Mouse (Mus musculus): Measurements from ENCODE around the gene Vkorc1. TPM values are rescaled to one million over a fixed set of nuclear protein-coding genes. Genes with fewer than 3 reads are reported as not detected.
"Not testable (repeated sequence)": the region's sequence is repeated elsewhere in the genome, so short reads cannot be mapped to it uniquely, and the experiment has no call there.

Vkorc1 gene
- polyA plus RNA-seq (2016; fragmentation: Nextera tagmentation; extraction: Ambion mirVana): 42.7 and 54.4 TPM in 2 replicates

- Histone ChIP-seq H3K27me3 (no peaks in the 10 kb centered on the region), H3K9ac (replicated peaks) (peak within 1 kb of the TSS; percentile 65), H3K4me3 (peak within 1 kb of the TSS; percentile 58), H3K4me2 (replicated peaks) (peak within 1 kb of the TSS; percentile 81), H3K36me3 (peaks cover 27% of the 10 kb centered on the region), H3K27ac (replicated peaks) (peak within 1 kb of the TSS; percentile 66; the same call in 1 of the 2 replicates), H3K9me3 (no peaks in the 10 kb centered on the region), H3K4me1 (peaks cover 11% of the 10 kb centered on the region)
- peak; percentile 99 for ATAC-seq (ENCODE audit: low FRiP score, low read depth)
- under 1% methylated on average over 26 of the region's 26 CpGs for WGBS
These were observed at the start of gene Vkorc1, which contains the start of gene Gm21974 for GRCm38 (mm10) chr7:127895442-127895841. Gene Vkorc1, minus strand, starts transcription at chr7:127895617. Gene Gm21974, minus strand, starts transcription at chr7:127895454.

DNA sequence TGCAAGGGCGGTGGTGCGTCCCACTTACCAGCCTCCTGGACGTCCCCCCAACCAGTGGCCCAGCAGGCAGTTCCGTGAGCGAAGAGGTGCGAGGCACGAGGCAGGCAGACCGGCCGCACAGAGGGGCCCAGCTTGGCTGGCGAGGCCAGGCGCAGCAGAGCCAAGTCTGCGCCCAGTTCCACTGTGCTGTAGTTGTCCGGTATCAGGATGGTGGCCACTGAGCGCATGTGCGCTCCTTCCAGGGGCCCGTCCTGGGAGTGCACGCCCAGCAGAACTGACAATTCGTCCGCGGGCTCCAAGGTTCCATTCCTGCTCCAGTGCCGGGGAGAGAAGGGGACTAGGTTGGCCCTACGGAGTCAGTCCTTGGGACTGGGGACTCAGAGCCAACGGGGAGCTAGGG is 49.2 kb upstream of the Vkorc1 start:
- Histone ChIP-seq H3K27me3 (peaks cover 36% of the 10 kb centered on the region), H3K27ac (replicated peaks) (no peak overlapping the region), H3K4me3 (no peak overlapping the region), H3K4me2 (replicated peaks) (no peak overlapping the region), H3K4me1 (no peaks in the 10 kb centered on the region), H3K9ac (replicated peaks) (no peak overlapping the region), H3K36me3 (no peaks in the 10 kb centered on the region), H3K9me3 (no peaks in the 10 kb centered on the region)
- no peak for ATAC-seq (ENCODE audit: low FRiP score, low read depth)
- WGBS: 17% methylated on average over 23 of the region's 23 CpGs

DNA sequence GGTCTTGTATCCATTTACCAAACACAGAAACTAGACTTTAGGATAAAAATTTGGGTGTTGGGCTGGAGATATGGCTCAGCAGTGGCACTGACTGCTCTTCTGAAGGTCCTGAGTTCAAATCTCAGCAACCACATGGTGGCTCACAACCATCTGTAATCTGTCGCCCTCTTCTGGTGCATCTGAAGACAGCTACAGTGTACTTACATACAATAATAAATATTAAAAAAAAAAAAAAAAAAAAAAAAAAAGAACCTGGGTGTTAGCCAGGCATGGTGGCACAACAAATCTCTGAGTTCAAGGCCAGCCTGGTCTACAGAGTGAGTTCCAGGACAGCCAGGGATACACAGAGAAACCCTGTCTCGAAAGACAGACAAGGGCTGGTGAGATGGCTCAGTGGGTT is 46.7 kb upstream of the Vkorc1 start:
- H3K4me1 ChIP-seq; H3K9ac ChIP-seq (replicated peaks); H3K4me2 ChIP-seq (replicated peaks); H3K9me3 ChIP-seq; H3K27ac ChIP-seq (replicated peaks); ATAC-seq (ENCODE audit: low FRiP score, low read depth); H3K36me3 ChIP-seq; H3K4me3 ChIP-seq: not testable (repeated sequence)
- peaks cover 36% of the 10 kb centered on the region for H3K27me3 ChIP-seq
- WGBS: 55% methylated on average over 2 of the region's 2 CpGs

- Histone ChIP-seq H3K4me3 (peak overlapping the region; percentile 56), H3K27me3 (peaks cover 7% of the 10 kb centered on the region; the same call in 1 of the 2 replicates), H3K9me3 (no peaks in the 10 kb centered on the region), H3K4me1 (peaks cover 17% of the 10 kb centered on the region), H3K4me2 (replicated peaks) (peak overlapping the region; percentile 88), H3K36me3 (no peaks in the 10 kb centered on the region), H3K27ac (replicated peaks) (no peak overlapping the region), H3K9ac (replicated peaks) (peak overlapping the region; percentile 71)
- 57% methylated on average over 18 of the region's 18 CpGs for WGBS
- 0 out of 2 replicates have a peak, but pooled peaks have one; percentile 10 for ATAC-seq (ENCODE audit: low FRiP score, low read depth)
These were observed 40.9 kb upstream of the Vkorc1 start for GRCm38 (mm10) chr7:127936216-127936884.

- Histone ChIP-seq H3K9me3 (no peaks in the 10 kb centered on the region), H3K9ac (replicated peaks) (peak overlapping the region; percentile 71), H3K27me3 (peaks cover 10% of the 10 kb centered on the region; the same call in 1 of the 2 replicates), H3K4me2 (replicated peaks) (peak overlapping the region; percentile 88), H3K36me3 (no peaks in the 10 kb centered on the region), H3K27ac (replicated peaks) (peak overlapping the region; percentile 7; the same call in 1 of the 2 replicates), H3K4me1 (peaks cover 17% of the 10 kb centered on the region), H3K4me3 (peak overlapping the region; percentile 56)
- ATAC-seq (ENCODE audit: low FRiP score, low read depth): peak; percentile 42
- under 1% methylated on average over 36 of the region's 38 CpGs for WGBS
These were observed 40.3 kb upstream of the Vkorc1 start for GRCm38 (mm10) chr7:127935748-127936159.

DNA sequence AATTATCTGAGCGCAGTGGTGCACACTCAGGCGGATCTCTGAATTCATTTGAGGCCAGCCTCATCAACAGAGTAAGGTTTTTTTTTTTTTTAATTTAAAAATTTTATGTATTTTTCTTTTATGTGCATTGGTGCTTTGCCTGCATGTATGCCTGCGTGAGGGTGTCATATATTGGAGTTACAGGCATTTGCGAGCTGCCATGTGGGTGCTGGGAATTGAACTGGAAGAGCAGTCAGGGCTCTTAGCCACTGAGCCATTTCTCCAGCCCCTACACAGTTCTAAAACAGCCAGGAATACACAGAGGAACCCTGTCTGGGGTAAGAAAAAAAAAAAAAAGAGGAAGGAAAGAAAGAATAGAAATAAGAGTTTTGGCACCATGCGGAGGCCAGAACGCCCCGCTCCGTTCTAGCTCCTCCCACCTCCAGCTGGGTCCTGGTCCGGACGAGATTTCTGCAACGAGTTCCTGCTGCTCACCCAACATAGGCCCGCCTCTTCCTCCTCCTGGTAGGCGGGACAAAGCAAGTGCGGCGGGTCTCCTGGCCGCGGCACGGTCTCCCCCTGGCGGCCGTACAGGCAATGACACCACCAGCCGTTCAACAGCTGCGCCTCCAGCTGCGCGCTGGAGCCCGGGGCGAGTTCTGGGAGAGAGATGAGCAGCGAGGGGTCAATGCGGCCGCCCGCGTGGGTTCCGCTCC is 39.8 kb upstream of the Vkorc1 start:
- H3K9ac ChIP-seq (replicated peaks): peak overlapping the region; percentile 71
- H3K27me3 ChIP-seq: peaks cover 13% of the 10 kb centered on the region
- H3K4me1 ChIP-seq: peaks cover 18% of the 10 kb centered on the region
- H3K27ac ChIP-seq (replicated peaks): peak overlapping the region; percentile 43
- no peaks in the 10 kb centered on the region for H3K36me3 ChIP-seq
- 6% methylated on average over 31 of the region's 32 CpGs for WGBS
- peak overlapping the region; percentile 88 for H3K4me2 ChIP-seq (replicated peaks)
- no peaks in the 10 kb centered on the region for H3K9me3 ChIP-seq
- ATAC-seq (ENCODE audit: low FRiP score, low read depth): peak; percentile 94
- peak overlapping the region; percentile 56 for H3K4me3 ChIP-seq

DNA sequence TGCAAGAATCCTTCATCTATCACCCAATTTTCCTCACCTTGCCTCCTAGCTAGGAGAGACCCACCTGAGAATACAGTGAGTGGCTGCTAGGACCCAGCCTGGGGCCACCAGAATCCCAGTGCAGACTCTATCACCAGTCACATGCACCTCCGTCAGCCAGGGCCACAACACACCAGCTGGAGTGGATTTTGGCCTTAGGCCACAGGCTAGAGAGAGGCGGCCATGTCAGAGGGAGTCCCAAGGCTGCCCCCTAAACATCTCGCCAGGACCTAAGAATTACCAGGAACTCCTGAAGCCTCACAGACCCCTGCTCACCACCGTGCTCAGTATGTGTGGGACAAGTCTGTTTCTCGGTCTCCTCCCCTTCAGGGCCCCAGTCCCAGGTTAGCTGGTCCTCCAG is 38.7 kb upstream of the Vkorc1 start:
- H3K4me3 ChIP-seq: no peak overlapping the region
- ATAC-seq (ENCODE audit: low FRiP score, low read depth): no peak
- 92% methylated on average over 5 of the region's 5 CpGs for WGBS
- H3K4me2 ChIP-seq (replicated peaks): no peak overlapping the region
- no peak overlapping the region for H3K9ac ChIP-seq (replicated peaks)
- H3K9me3 ChIP-seq: no peaks in the 10 kb centered on the region
- no peaks in the 10 kb centered on the region for H3K36me3 ChIP-seq
- H3K27me3 ChIP-seq: peaks cover 24% of the 10 kb centered on the region
- H3K4me1 ChIP-seq: peaks cover 22% of the 10 kb centered on the region
- no peak overlapping the region for H3K27ac ChIP-seq (replicated peaks)

- no peak overlapping the region for H3K9ac ChIP-seq (replicated peaks)
- no peak for ATAC-seq (ENCODE audit: low FRiP score, low read depth)
- no peak overlapping the region for H3K4me3 ChIP-seq
- H3K27ac ChIP-seq (replicated peaks): no peak overlapping the region
- peaks cover 22% of the 10 kb centered on the region for H3K4me1 ChIP-seq
- no peaks in the 10 kb centered on the region for H3K36me3 ChIP-seq
- no peaks in the 10 kb centered on the region for H3K9me3 ChIP-seq
- WGBS: 11% methylated on average over 13 of the region's 13 CpGs
- peaks cover 40% of the 10 kb centered on the region for H3K27me3 ChIP-seq
- no peak overlapping the region for H3K4me2 ChIP-seq (replicated peaks)
These were observed 37.0 kb upstream of the Vkorc1 start for GRCm38 (mm10) chr7:127932273-127933031.

DNA sequence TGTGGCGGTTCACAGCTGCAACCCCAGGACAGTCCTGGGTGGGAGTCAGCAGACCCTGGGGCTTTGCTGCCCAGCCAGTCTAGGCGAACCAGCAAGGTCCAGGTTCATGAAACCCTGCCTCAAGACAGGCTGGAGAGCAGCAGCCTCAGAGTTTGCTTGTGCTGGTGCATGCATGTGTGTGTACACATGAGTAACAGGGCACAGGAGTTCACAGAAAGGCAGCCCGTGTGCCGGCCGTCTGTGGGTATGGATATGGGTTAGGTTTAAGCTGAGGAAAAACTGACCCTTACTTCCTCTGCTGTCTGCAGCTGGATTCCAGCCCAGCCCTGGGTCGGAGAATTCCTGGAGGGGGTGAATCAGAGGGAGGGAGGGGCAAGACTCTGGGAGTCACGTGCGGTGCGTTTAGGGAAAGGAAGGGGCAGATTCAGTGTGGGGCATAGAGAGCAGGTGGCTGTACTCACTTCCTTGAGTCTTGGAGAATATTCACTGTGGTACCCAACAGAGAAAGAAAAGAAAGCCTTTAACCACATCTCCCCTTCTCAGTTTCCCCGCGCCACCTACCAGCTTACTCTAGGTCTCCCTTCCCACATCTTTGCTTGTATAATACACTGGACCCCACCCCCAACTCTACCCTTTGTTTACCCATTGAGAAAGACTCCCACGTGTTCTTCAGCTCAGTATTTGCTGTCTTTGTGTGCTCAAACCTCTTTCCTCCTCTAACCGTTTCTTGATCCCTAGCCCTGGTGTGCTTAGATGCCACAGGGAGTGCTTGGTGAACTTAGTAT is 36.1 kb upstream of the Vkorc1 start:
- no peak overlapping the region for H3K4me3 ChIP-seq
- H3K4me2 ChIP-seq (replicated peaks): no peak overlapping the region
- ATAC-seq (ENCODE audit: low FRiP score, low read depth): no peak
- H3K27me3 ChIP-seq: peaks cover 40% of the 10 kb centered on the region
- WGBS: 32% methylated on average over 13 of the region's 13 CpGs
- H3K9me3 ChIP-seq: no peaks in the 10 kb centered on the region
- peaks cover 2% of the 10 kb centered on the region; the same call in 1 of the 2 replicates for H3K36me3 ChIP-seq
- H3K27ac ChIP-seq (replicated peaks): no peak overlapping the region
- peaks cover 22% of the 10 kb centered on the region for H3K4me1 ChIP-seq
- no peak overlapping the region for H3K9ac ChIP-seq (replicated peaks)

GRCm38 (mm10) chr7:127930636-127931035 is 35.2 kb upstream of the Vkorc1 start:
- Histone ChIP-seq H3K9ac (replicated peaks) (no peak overlapping the region), H3K9me3 (no peaks in the 10 kb centered on the region), H3K27me3 (peaks cover 35% of the 10 kb centered on the region), H3K4me2 (replicated peaks) (no peak overlapping the region), H3K4me1 (peaks cover 17% of the 10 kb centered on the region; the same call in 1 of the 2 replicates), H3K27ac (replicated peaks) (no peak overlapping the region), H3K36me3 (peaks cover 11% of the 10 kb centered on the region), H3K4me3 (no peak overlapping the region)
- no peak for ATAC-seq (ENCODE audit: low FRiP score, low read depth)
- WGBS: 85% methylated on average over 5 of the region's 5 CpGs

DNA sequence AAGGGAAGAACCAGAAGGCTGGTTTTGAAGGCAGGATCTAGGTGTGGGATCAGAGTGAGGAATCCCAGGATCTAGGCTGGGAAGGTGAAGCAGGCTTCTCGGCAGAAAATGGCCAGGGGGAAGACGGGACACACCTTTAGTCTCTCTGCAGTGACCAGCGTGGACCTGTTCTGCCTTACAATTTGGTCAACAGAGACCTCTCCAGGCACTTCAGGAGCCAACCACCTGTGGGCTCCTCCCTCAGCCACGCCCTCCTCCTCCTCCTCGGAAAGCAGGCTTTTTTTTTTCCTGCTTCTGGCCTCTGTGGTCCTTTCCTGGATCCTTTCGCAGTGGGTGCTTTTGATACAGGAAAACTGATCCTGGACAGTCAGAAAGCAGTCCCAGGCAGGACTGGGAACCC is 34.5 kb upstream of the Vkorc1 start, which contains the start of gene Prss8:
Gene Prss8, minus strand, starts transcription at position 182 of the 400 bp plus-strand sequence.
- Histone ChIP-seq H3K27ac (replicated peaks) (no peak within 1 kb of the TSS), H3K4me1 (peaks cover 16% of the 10 kb centered on the region; the same call in 1 of the 2 replicates), H3K27me3 (peaks cover 35% of the 10 kb centered on the region), H3K9me3 (no peaks in the 10 kb centered on the region), H3K4me3 (no peak within 1 kb of the TSS), H3K9ac (replicated peaks) (no peak within 1 kb of the TSS; the same call in 1 of the 2 replicates), H3K36me3 (peaks cover 18% of the 10 kb centered on the region), H3K4me2 (replicated peaks) (0 out of 2 replicates have a peak within 1 kb of the TSS, but pooled peaks have one; percentile 7)
- 25% methylated on average over 6 of the region's 6 CpGs for WGBS
- no peak for ATAC-seq (ENCODE audit: low FRiP score, low read depth)

All from midbrain, embryonic 12.5 days (tissue).